Mouse (Mus musculus): ENCODE results near the gene Stam2.

Gene Stam2

GRCm38 (mm10) chr2:52742256-52743158, at the start of gene Stam2:
TSS of gene Stam2 (minus strand) at chr2:52742281.
- DNase-seq: peak; percentile 93

DNA sequence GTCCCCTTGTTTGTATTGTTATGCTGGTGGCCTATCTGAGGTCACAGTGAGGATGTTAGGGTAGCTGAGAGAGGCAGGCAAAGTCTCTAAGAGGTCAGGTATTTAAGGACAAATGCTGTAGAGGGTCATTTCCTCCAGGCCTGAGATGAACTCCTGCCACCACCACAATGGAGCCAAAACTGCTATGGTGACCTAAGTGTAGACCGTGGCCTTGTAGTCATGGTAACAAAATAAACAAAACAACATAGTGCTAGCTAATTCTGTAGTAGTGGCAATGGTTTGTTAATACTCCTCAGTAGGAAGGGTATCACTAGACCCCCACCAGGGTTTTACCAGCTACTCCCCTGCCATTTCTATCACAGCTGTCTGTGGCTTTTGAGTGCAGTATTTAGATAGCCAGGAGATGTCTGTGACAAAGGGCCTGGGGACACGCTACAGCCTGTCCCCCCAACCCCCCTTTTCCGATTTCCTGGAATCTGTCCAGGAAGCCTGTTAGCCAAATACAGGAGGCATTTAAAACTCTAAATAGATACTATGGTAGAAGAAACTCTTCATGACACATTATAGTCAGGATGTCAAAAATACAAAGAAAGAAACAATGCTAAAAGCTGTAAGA, 43.1 kb upstream of the Stam2 start:
- DNase-seq: peak; percentile 5

DNA sequence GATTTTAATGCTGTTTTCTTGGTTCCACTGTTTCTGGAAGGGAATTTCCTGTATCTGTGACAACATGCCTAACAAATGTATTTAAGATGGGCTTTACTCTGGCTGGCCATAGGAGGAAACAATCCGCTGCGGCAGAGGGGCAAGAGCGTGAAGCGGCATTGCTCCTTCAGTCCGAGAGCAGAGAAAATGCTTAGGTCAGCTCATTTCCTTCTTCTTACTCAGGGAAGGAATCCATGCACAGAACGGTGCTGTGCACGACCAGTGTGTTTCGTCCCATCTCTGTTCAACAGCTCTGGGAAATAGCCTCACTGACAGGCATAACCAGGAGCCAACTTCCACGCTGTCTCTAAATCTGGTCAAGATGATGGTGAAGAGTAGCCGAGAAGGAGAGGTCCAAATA, 37.9 kb upstream of the Stam2 start:
- DNase-seq: no peak

DNA sequence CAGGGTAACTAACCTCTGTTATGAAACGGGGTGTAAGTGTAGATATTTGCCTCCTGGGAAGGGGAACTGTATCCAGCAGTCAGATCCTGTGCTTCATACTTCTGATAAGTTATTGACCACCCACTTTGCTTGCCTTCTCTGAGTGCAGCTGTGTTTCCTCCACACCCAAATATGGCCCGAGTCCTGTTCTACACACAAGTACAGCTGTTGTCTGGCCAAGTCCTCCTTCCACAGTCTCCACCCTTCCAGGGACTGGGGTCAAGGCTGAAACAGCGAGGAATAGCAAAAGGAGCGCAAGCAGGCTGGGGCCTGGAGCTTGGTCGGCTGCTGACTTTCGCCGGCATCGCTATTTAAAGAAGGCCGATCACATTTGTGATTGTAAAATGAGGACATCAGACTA, 37.3 kb upstream of the Stam2 start:
- no peak for DNase-seq

GRCm38 (mm10) chr2:52777839-52778238, 35.8 kb upstream of the Stam2 start:
- no peak for DNase-seq

- DNase-seq: no peak
Observed at GRCm38 (mm10) chr2:52774373-52774772, 32.3 kb upstream of the Stam2 start.

DNA sequence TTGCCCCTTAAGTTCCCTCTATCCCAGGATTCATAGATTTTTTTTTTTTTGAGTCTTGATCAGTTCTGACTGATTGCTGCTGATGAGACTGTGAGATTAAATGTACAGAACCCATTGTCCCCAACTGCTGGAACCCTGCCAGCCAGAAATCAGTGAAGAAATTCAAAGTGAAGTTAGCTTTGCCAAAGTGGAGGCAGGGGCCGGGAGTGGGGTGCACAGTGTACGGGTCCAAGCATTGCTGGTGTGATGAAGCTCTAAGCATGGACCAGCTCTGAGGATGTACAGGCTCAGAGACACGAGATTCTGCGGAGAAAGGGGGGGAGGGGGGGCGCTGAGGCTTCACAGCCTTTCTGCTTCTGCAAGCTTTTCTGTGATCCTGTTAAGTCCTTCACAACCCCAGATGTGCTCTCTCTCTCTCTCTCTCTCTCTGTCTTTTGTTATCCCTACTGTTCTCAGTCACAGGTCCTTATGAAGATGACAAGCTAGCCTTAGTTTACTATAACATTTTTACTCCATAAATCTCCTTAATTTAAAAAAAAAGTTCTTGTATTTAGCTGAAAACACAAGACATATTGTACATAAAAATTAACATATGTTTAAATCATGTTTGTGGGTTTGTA, 30.8 kb upstream of the Stam2 start:
- DNase-seq: no peak

GRCm38 (mm10) chr2:52765130-52765529, 23.0 kb upstream of the Stam2 start:
- DNase-seq: no peak

- DNase-seq: no peak
Observed at GRCm38 (mm10) chr2:52763891-52764290, 21.8 kb upstream of the Stam2 start.

GRCm38 (mm10) chr2:52763040-52763736, 21.1 kb upstream of the Stam2 start:
- peak; percentile 82 for DNase-seq

DNA sequence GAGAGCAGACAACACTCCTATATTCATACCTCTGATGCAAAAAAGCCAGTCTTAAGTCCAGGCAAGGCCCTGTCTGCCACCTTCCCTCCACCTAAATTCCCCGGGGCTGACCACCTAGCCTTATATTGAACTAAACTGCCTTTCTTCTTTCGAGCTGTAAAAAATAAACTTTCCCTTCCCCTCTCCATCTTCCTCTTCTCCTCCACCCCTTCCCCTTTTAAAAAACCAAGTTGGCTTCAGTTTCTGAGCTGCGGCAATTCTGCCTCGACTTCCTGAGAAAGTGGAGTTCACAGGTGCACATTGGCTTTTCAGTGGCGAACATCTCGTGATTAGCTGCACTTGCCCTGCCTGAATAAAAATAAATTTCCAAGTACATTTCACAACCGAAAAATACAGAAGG, 20.4 kb upstream of the Stam2 start:
- DNase-seq: no peak

DNA sequence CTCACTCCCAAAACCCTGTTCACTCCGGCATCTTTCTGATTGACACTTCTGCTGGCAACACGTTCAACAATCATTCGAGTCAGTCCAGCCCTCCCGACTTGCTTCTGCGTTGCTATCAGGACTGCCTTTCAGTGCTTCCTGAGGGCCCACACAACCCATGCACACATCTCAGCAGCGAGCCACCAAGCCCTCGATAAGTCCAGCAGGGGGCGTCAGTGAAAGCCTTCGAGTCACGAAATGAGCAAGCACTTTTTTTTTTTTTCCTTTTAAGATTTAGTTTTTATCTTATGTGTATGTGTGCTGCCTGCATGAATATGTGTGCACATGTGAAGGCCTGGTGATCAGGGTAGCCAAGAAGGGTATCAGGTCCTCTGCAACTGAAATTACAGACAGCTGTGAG, 16.5 kb upstream of the Stam2 start:
- peak; percentile 78 for DNase-seq

DNA sequence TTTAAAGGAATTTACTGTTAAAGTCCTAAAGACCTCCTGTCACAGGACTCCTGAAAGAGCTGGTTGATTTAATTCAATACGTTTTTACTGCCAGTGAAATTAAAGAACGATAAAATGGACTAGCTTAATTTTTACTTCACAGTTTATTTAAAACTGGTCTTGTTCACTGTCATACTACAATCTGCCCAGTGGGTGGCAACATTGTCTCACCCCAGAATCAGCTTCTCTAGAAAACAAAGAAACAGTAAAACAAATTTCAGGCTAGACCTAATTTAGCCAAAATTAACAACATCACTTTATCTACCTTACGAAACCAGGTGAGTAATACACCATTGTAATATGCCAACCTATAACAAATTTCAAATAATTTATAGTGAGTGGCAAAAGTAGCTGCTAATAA, 14.6 kb upstream of the Stam2 start:
- peak; percentile 58 for DNase-seq

DNA sequence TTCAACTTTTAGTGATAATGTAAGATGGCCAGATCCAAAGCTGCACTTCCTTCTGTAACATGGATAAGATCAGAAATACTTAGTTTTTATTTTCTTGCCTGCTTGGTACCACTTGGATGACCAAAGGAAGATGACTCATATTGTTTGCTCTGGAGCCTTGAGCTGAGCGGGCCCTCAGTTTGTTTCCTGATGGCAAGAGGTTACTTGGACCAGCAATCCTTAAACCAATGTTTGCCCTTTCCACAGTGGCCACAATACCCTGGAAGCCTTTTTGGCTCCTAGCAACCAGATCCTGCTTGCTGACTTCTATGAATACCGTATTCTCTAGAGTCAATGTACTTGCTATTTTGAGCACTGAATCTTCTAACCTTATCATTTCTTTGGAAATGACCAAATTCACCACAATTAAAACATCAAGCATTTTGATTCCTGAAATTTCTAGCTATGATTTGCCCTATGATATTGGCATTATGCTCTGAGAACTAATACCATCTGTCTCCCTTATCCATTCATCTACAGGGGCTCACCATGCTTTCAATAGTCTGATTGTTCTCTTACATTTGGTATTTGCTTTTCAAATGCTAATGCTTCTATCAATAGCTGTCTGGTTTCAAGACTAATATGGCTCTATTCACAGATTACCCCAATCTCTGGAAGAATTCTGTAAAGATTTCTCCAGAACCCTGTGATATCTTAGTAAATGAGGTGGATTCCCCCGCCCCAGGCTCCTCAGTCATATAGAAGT, 11.7 kb upstream of the Stam2 start:
- peak; percentile 37 for DNase-seq

DNA sequence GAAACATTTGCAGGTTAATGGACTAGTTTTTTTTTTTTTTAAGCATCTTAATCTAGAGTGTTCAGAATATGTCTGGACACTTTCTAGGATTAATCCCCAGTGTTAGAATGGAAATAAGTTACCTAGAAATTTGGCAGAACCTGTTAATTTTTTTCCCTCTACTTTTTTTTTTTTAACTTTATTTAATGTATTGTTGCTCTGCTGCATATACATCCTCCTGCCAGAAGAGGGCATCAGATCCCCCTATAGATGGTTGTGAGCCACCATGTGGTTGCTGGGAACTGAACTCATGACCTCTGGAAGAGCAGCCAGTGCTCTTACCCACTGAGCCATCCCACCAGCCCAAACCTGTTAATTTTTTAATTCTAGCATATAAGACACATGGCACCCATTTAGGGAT, 2.0 kb upstream of the Stam2 start:
- no peak for DNase-seq

DNA sequence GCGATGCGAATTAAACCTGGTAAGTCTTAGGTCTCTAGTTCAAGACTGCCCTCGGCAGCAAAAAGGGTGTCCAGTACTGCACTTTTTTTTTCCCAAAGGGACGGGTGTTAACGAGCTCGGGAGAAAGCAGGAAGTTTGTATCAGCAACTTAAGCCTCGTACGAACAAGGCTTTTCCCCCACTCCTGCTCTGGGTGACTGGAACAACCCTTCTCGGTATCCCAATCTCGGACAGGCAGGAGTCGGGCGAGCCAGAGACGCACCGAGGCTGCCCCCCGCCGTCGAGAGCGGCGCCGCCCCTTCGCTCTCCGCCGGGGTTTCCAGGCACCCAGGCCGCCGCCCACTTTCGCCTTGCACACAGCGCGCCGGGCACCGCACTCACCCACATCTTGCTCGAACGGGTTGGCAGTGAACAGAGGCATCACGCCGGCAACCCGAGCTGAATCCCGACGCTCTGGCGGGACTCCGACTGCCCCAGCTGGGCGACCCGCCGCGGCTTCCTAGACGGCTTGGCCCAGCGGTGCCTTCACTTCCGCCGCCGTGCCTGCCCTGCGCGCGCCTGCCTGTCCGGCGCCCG, 313 bp downstream of the Stam2 start:
- peak; percentile 90 for DNase-seq

DNA sequence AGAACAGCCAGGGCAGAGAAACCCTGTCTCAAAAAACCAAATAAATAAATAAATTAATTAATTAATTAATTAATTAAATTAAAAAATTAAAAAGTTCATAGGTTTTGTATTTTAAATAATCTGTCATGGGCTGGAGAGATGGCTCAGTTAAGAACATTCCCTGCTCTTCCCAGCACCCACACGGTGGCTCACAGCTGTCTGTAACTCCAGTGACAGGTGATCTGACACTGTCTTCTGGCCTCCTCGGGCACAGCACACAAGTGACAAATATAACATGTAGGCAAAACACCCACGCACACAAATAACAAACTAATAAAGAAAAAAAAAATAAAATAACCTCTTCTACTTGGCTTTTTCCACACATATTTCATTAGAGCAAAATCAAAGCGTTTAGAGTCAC, 1.5 kb downstream of the Stam2 start:
- no peak for DNase-seq

DNA sequence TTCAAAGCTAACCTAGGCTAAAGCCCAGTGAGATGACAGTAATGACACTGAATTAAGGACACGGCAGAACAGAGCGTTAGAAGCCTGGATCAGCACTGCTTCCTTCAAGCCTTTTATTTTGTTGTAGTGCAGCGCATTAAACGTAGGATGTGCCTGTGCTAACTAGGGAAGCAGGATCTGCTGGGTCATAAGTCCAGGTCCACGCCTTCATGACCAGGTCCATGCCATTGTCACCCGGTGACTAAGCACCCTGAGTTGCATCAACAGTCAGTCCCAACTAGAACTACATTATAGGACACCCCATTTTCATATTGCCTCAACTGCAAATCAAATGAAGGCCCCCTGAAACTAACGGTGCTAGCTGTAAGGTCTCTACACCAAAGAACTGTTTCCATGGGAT, 7.6 kb downstream of the Stam2 start:
- no peak for DNase-seq

DNA sequence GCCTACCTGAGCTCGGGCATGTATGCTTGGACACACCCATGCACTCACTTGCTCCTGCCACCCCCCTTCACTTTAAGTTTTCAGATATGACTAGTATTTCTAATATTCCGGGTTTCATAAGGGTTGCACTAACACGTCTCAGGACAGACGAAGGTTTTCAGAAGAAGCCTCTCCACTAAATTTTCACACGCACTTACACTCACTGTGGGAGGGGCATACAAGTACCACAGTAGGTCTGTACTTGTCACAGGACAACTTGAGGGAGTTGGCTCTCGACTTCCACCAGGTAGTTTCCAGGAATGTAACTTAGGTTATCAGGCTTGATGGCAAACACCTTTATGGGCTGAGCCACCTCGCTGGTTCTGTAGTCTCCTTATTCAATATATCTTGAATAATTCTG, 8.4 kb downstream of the Stam2 start:
- no peak for DNase-seq

DNA sequence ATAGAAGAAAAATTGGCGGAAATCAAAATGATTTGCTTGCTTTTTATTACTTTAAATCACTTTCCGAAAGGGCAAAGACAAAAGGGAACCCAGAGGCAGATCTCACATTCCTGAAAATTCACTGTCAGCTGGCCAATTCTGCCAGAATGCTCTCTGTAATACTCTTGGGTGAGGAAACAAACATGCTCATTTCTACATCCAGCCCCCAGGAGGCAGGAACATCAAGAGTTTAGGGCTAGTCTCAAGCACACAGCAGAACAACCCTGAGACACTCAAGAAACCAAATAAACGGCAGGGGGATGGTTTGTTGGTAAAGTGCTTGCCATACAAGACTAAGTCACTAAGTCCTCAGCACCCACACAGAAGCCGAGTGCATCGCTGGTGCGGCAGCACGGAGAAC, 9.5 kb downstream of the Stam2 start:
- DNase-seq: no peak

DNA sequence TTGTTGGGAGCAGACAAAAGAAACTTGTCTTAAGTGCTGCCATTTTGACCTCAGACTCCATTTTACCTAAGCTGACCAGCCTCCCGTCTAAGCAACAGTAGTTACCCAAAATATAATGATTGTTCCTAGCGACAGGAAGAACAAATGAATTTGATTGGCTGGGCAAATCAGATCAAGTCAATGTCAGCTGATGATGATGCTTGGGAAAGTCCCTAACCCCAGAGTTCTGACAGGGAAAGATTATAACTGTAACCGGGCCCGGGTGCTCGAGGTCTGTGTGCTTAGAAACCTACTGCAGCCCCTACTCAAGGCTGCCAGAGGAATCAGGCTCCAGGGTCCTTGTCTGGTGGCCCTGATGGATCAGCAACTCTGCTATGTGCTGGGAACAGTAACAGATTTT, 10.1 kb downstream of the Stam2 start:
- no peak for DNase-seq

DNA sequence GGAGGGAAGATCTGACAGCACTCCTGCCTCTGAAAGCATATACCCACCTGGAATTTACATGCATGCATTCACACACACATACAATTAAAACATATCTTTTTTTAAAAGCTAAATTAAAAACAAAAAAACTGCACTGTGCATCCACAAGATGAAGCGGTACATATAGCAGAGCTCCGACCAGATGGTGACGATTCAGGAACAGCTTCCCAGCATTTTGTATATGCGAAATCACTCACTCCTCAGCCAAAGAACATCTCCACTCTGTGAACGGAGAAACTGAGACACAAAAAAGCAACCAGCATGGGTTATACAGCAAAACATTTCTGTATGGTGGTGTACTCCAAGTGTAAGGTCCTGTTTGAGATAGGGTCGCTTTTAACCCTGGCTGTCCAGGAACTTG, 11.2 kb downstream of the Stam2 start:
- no peak for DNase-seq

Data from embryo, embryonic 11 days (tissue).